Mouse (Mus musculus): ENCODE data around the gene Iars2.

DNA sequence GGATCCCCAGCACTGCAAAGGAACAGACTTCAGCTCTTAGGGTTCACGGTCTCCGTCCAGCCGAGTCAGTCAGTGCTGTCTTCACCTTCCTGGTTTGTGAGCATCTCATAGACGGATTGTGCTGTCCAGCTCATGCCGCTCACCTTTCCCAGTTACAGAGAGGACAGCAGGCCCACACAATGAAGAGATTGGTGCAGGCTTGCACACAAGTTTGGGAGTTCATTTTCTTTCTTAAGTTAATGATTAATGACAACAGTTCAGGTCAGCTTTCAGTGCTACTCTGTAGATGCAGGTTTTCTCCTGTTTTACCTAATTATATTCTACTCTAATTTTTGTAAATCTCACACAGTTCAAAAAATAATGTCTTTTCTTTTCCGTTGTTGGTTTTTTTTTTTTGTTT lies 40.8 kb upstream of the Iars2 start:
- TF ChIP-seq CTCF (IDR thresholded peaks at IDR 0.05; ENCODE audit: low read depth, low read length) (no peak), POLR2A (IDR thresholded peaks at IDR 0.05; ENCODE audit: extremely low read depth, insufficient read depth, low read length) (no peak)
